Mouse (Mus musculus) heart, embryonic 16.5 days (tissue): ENCODE measurements at regions not wholly inside any gene's neighbourhood (a gene's known extent, or its start where the extent isn't known, plus 50 kb on each side); places are given as distances from the start of the nearest gene placed in this dataset.
"Not testable (repeated sequence)": the region's sequence is repeated elsewhere in the genome, so short reads cannot be mapped to it uniquely, and the experiment has no call there.

Experiments
- ATAC-seq: fragments of 200-750 bp; cut with Nextera tagmentation; replicated peaks from 2 replicates; pipeline ENCODE4 v1.8.0; 2017; ENCODE audit warnings: moderate number of reproducible peaks; ENCODE audit not compliant: insufficient read depth, low FRiP score; ENCODE audit errors: extremely low read depth
- H3K27ac ChIP-seq: fragments of 300-500 bp; sonication (generic); 2 replicates; pipeline ENCODE4 v1.5.1; 2014; ENCODE audit warnings: mild to moderate bottlenecking, low read length, control low read depth, moderate library complexity
- H3K27me3 ChIP-seq: fragments of 300-500 bp; sonication (generic); 2 replicates; pipeline ENCODE4 v1.6.1; 2014; ENCODE audit warnings: low read length, mixed read lengths; ENCODE audit not compliant: control insufficient read depth, insufficient read depth
- H3K36me3 ChIP-seq: fragments of 300-500 bp; sonication (generic); 2 replicates; pipeline ENCODE4 v1.6.1; 2014; ENCODE audit not compliant: control insufficient read depth, insufficient read depth
- H3K4me1 ChIP-seq: fragments of 300-500 bp; sonication (generic); 2 replicates; pipeline ENCODE4 v1.6.1; 2014; ENCODE audit warnings: low read length, mixed read lengths; ENCODE audit not compliant: control insufficient read depth, insufficient read depth
- H3K4me2 ChIP-seq: fragments of 300-500 bp; sonication (generic); 2 replicates; pipeline ENCODE4 v1.6.1; 2014; ENCODE audit warnings: low read depth, mild to moderate bottlenecking, control low read depth, low read length
- H3K4me3 ChIP-seq: fragments of 300-500 bp; sonication (generic); 2 replicates; pipeline ENCODE4 v1.5.1; 2014; ENCODE audit warnings: mild to moderate bottlenecking, control low read depth, low read length
- H3K9ac ChIP-seq: fragments of 300-500 bp; sonication (generic); 2 replicates; pipeline ENCODE4 v1.6.1; 2014; ENCODE audit warnings: low read length, control low read depth
- H3K9me3 ChIP-seq: fragments of 300-500 bp; sonication (generic); replicated peaks from 2 replicates; pipeline ENCODE4 v1.6.1; 2016; ENCODE audit warnings: low read length; ENCODE audit not compliant: control insufficient read depth
- WGBS: fragments of 180-500 bp; shearing (Covaris S2); extraction: QIAGEN DNeasy Blood & Tissue Kit; methylation state at CpG from one replicate; pipeline ENCODE4 v1.1.7; 2014; 5-methylcytosine and 5-hydroxymethylcytosine counted together

DNA sequence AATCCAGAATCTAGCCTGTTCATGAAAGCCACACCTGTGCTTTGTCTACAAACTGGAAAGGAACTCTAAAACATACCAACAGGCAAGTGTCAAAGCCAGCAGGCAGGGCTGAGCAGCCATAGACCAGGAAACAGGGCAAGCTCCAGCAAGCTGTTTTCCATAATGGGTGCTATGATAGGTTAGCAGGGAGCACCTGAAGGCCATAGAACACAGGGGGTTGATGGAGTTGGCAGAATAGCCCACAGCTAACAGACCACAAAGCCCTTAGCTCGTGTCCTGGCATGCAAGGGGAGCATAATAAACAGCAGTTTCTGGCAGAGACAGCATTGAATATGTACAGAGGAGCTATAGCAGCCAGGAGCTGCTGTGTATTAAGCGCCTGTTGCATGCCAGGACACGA, 313.1 kb upstream of the Cdh5 start:
- 74% methylated on average over 3 of the region's 3 CpGs for WGBS
- no peaks in the 10 kb centered on the region for H3K27me3 ChIP-seq
- H3K4me1 ChIP-seq = no peaks in the 10 kb centered on the region
- no peak overlapping the region for H3K4me2 ChIP-seq
- H3K27ac ChIP-seq = no peak overlapping the region
- no peak overlapping the region for H3K9ac ChIP-seq
- no peaks in the 10 kb centered on the region for H3K36me3 ChIP-seq
- no peak overlapping the region for H3K4me3 ChIP-seq
- H3K9me3 ChIP-seq = no peaks in the 10 kb centered on the region
- no peak for ATAC-seq

DNA sequence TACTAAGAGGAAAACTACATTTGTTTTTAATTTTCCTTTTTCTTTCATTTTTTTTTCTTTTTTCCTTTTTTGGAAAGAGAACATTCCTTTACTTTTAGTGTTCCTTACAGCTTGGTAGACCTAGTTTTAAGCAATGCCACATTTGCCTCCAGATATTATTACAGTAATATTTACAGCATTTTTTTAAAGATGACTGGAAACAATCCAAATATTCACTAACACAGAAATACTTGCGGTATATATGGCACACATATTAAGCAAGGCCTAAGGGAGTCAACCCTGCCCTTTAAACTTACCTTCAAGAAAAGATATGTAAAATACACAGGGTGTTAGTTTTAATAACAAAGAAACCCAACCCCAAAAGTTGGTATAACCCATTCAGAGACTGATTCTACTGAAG, 308.1 kb upstream of the Cdh5 start:
- no peak overlapping the region for H3K27ac ChIP-seq
- 85% methylated on average over 1 of the region's 1 CpGs for WGBS

DNA sequence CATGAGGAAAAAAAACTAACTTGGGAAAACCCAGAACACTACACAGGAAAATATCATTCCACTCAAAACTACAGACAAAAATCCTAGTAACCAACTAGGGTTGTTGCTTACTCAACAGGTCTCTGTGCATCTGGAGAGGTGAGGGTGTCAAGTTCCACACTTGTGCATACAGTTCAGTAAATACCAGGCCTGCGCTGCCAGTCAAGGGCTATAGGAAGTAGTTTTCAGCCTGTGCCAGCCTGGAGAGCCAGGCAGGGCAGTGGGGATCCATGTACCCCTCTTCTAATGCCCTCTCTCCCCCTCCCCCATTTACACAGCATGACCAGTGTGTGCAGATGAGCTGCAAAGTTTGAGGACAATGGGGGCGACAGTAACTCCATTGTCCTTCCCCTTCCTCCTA, 302.8 kb upstream of the Cdh5 start:
- H3K9ac ChIP-seq, H3K27me3 ChIP-seq, H3K4me3 ChIP-seq, H3K36me3 ChIP-seq, H3K27ac ChIP-seq, H3K4me1 ChIP-seq, ATAC-seq, H3K4me2 ChIP-seq, H3K9me3 ChIP-seq: not testable (repeated sequence)
- 53% methylated on average over 2 of the region's 2 CpGs for WGBS

More for the DNA sequence above, 308.1 kb upstream of the Cdh5 start:
- H3K4me1 ChIP-seq = no peaks in the 10 kb centered on the region
- no peaks in the 10 kb centered on the region for H3K9me3 ChIP-seq
- no peak overlapping the region for H3K9ac ChIP-seq
- H3K27me3 ChIP-seq = no peaks in the 10 kb centered on the region
- H3K4me3 ChIP-seq = no peak overlapping the region
- ATAC-seq = no peak
- no peak overlapping the region for H3K4me2 ChIP-seq
- H3K36me3 ChIP-seq = no peaks in the 10 kb centered on the region

DNA sequence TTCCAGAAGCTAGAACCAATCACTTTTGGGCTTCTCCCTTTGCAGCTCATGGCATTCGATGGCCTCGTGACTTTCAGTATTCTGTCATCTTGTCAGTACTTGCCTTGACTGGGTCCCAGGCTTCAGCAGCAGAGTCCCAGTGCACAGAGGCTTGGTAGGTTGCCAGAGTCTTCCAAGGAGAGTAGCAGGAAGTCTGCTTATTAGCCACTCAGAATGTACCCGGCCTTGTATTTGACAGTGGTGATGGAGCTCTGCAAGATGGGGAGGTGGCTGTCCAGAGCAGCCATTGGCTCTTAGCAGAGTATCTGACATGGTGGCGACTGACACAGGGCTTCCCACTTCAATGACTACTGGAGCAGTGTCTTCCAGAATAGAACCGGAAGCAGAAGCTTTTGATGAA, 293.3 kb upstream of the Cdh5 start:
- ATAC-seq = peak; percentile 63
- H3K4me1 ChIP-seq = no peaks in the 10 kb centered on the region
- peaks cover 3% of the 10 kb centered on the region; the same call in 1 of the 2 replicates for H3K9me3 ChIP-seq
- H3K9ac ChIP-seq = no peak overlapping the region
- no peak overlapping the region for H3K4me2 ChIP-seq
- H3K27me3 ChIP-seq = no peaks in the 10 kb centered on the region
- H3K36me3 ChIP-seq = no peaks in the 10 kb centered on the region
- 53% methylated on average over 5 of the region's 5 CpGs for WGBS
- no peak overlapping the region for H3K4me3 ChIP-seq
- H3K27ac ChIP-seq = peak overlapping the region; percentile 40

DNA sequence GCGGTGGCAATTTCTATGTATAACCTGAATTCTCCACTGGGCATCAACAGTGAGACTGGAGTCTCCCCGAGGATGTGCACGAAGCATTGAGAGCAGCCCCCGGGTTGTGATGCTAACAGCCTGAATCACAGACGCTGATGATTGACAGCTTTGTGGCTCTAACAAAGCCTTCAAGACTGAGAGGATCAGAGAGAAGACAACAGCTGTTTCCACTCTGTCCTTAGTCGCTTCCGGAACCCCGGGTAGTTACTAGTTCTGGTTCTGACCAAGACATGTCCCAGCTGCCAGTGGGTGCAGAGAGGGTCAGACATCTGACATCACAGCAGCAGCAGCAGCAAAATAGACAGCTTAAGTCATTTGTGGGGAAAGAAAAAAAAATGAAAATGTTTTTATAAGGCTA, 292.8 kb upstream of the Cdh5 start:
- Histone ChIP-seq H3K27me3 (no peaks in the 10 kb centered on the region), H3K4me2 (no peak overlapping the region), H3K9me3 (peaks cover 3% of the 10 kb centered on the region; the same call in 1 of the 2 replicates), H3K9ac (no peak overlapping the region), H3K4me3 (no peak overlapping the region), H3K36me3 (no peaks in the 10 kb centered on the region), H3K4me1 (no peaks in the 10 kb centered on the region), H3K27ac (peak overlapping the region; percentile 40)
- ATAC-seq = peak; percentile 80
- WGBS = 63% methylated on average over 8 of the region's 8 CpGs

DNA sequence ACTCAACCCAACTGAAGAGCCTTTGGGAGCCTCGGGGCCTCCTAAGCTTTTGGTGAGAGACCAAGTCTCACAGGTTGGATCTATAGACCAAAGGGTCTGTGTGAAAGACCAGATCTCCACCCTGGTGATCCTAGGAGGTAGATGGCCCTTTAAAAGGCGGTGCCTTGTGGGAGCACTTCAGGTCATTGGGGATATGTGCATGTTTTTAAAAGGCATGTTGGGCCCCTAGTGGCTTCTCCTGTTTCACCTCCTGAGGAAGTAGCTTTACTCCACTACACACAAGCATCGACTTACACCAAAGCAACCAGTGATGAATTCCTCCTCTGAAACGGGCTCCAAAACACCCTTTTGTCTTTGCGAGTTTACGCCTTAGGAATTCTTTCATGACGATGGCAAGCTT, 292.3 kb upstream of the Cdh5 start:
- no peak overlapping the region for H3K27ac ChIP-seq
- no peak for ATAC-seq

DNA sequence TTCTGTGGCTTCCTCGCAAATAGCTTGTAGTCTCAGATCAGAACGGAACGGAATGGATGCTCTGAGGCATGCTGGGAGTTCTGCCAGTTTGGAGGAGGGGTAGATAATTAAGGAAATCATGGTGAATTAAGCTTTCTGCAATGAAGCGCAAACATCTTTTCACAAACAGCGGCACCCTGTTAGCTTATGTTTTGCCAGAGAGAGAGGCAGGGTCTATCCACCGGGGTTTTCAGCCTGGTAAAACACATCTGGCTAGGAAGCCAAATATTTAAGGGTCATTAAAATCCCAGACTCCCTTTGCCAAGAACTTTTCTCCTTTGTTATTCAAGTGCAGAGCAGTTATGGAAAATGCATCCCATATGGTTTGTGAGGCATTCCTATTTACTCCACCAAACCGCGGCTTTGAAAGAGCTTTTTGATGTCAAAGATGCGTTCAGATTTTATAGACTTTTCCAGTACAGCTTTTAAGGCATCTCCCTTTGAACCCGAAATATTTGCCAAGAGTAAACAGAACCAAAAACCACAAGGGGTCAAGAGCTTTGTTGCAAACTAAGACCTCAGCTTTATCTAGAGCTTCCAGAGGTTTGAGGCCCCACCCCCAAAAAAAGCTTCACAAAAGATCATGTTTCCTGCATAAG, 287.4 kb upstream of the Cdh5 start:
- ATAC-seq = no peak
- WGBS = 65% methylated on average over 10 of the region's 10 CpGs

More for the DNA sequence above, 292.3 kb upstream of the Cdh5 start:
- Histone ChIP-seq H3K9ac (no peak overlapping the region), H3K36me3 (no peaks in the 10 kb centered on the region), H3K9me3 (peaks cover 3% of the 10 kb centered on the region; the same call in 1 of the 2 replicates), H3K4me2 (no peak overlapping the region), H3K4me1 (no peaks in the 10 kb centered on the region), H3K4me3 (no peak overlapping the region), H3K27me3 (no peaks in the 10 kb centered on the region)
- 70% methylated on average over 7 of the region's 7 CpGs for WGBS

DNA sequence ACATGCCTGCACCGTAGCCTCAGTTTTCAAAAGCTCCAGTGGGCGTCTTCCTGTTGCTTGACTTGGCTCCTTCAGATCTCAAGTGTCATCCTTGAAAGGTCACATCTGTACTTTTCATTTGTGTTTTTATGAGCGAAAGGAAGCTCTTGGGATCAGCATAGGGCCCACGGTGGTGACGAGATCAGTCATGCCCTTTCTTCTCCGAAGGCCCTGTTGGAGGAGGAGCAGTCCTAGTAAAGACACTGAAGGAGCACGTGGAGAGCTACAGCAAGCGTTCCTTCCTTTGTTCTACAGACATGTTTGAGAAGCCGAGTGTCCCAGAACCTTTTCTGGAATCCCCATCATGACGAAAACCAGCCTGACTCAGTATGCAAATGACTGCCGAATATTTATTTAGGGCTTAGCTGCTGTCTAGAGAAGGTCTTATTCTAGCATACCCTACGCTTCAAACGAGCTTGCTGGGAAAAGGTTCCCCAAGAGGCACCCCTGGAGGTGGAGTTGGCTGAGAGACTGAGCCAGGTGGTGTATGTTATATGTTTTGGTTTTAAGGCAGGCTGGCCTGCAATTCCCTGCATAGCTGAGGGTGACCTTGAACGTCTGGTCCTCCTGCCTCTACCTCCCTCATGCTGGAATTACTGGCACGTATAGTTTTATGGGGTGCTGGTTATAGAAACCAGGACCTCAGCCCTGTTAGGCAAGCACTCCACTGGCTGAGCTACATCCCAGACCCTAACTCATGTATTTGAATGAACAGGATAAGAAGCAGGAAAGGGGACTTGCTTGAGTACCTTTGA, 285.1 kb upstream of the Cdh5 start:
- H3K9me3 ChIP-seq = no peaks in the 10 kb centered on the region
- no peak overlapping the region for H3K27ac ChIP-seq
- no peaks in the 10 kb centered on the region for H3K27me3 ChIP-seq
- H3K36me3 ChIP-seq = no peaks in the 10 kb centered on the region
- no peak overlapping the region for H3K4me3 ChIP-seq
- no peak overlapping the region for H3K4me2 ChIP-seq
- H3K9ac ChIP-seq = no peak overlapping the region
- no peaks in the 10 kb centered on the region for H3K4me1 ChIP-seq
- 67% methylated on average over 15 of the region's 15 CpGs for WGBS
- no peak for ATAC-seq

More for the DNA sequence above, 287.4 kb upstream of the Cdh5 start:
- Histone ChIP-seq H3K36me3 (no peaks in the 10 kb centered on the region), H3K9me3 (no peaks in the 10 kb centered on the region), H3K4me3 (no peak overlapping the region), H3K27me3 (no peaks in the 10 kb centered on the region), H3K27ac (no peak overlapping the region; the same call in 1 of the 2 replicates), H3K9ac (no peak overlapping the region), H3K4me2 (no peak overlapping the region), H3K4me1 (no peaks in the 10 kb centered on the region)

DNA sequence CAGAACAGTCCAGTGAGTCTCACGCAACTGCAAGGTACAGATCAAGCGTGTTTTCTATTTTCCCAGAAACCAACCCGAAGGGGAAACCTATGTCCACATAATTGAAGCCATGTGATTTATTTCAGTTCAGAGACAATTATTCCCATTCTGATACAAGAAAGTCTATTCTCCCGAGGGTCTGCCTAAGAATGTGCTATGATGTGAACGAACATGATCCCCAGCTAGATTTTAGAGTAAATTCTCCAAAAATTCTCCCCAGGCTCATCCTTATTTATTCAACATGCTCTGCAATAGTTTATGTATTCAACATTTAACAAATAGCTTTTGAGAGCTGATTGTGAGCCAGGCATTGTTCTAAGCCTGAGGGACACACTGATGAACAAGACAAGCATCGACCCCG, 277.9 kb upstream of the Cdh5 start:
- H3K9ac ChIP-seq = no peak overlapping the region
- no peak overlapping the region for H3K4me3 ChIP-seq
- H3K27ac ChIP-seq = no peak overlapping the region
- WGBS = 83% methylated on average over 7 of the region's 7 CpGs
- no peaks in the 10 kb centered on the region for H3K9me3 ChIP-seq
- no peak for ATAC-seq
- H3K4me2 ChIP-seq = no peak overlapping the region
- no peaks in the 10 kb centered on the region for H3K27me3 ChIP-seq
- H3K36me3 ChIP-seq = no peaks in the 10 kb centered on the region
- H3K4me1 ChIP-seq = peaks cover 4% of the 10 kb centered on the region
